Comparison of ENCODE assay signal across 11 mouse cellular contexts in genomic region chr16:35588731-35589151, GRCm38 (mm10). TPM values are rescaled to one million over a fixed set of nuclear protein-coding genes. Genes with fewer than 3 reads are reported as not detected.
DNase-seq lines count a peak whose midpoint lies in the region; ATAC-seq lines count a peak whose summit lies in the region.
"Had no signal": no experiment of that assay in that cellular context is flagged by ENCODE, and none has a peak within 500 bp of the region (broad histone marks: within the 10 kb centered on the region; RNA-seq: fewer than 3 reads in every experiment).

No protein-coding gene starts in this region.

- intact Hi-C loops in heart, postnatal 25 days (cut with DNase I): no loop called here

- H3K4me3 ChIP-seq in heart, embryonic 16.5 days (ENCODE audit: low read length): 0 out of 2 replicates have a peak overlapping the region, but pooled peaks have one; percentile 9
- peak overlapping the region; percentile 4; the same call in 1 of the 2 replicates for H3K4me3 ChIP-seq in forebrain, embryonic 12.5 days (replicated peaks)
- H3K4me3 ChIP-seq in limb, embryonic 11.5 days (ENCODE audit: low read depth, low read length): no peak overlapping the region

- DNase-seq in heart, postnatal 25 days (ENCODE audit: low spot score): no peak
- peak; percentile 33 for DNase-seq in limb, embryonic 11.5 days (ENCODE audit: low spot score)
- DNase-seq in retina, embryonic 14.5 days (ENCODE audit: low spot score): peak; percentile 35
- no peak for DNase-seq in layer of hippocampus, adult 8-10 months (ENCODE audit: low spot score in 2 of 2)
- no peak for DNase-seq in kidney, adult 9 months
- no peak for DNase-seq in urinary bladder, postnatal 25 days (ENCODE audit: low spot score)
- DNase-seq: adrenal gland, postnatal 36 days; liver had no signal

- H3K4me2 ChIP-seq in heart, embryonic 16.5 days (ENCODE audit: low read depth, low read length): peak overlapping the region; percentile 19; the same call in 1 of the 2 replicates
- H3K4me2 ChIP-seq in forebrain, embryonic 12.5 days: peak overlapping the region; percentile 50
- H3K4me2 ChIP-seq in limb, embryonic 11.5 days (ENCODE audit: low read depth, severe bottlenecking): peak overlapping the region; percentile 13; the same call in 1 of the 2 replicates

- peaks cover 21% of the 10 kb centered on the region for H3K27me3 ChIP-seq in heart, embryonic 16.5 days (ENCODE audit: control insufficient read depth, insufficient read depth, low read length)
- no peaks in the 10 kb centered on the region for H3K27me3 ChIP-seq in forebrain, embryonic 12.5 days
- H3K27me3 ChIP-seq in limb, embryonic 11.5 days (ENCODE audit: control insufficient read depth, insufficient read depth, low read length): no peaks in the 10 kb centered on the region
- H3K27me3 ChIP-seq: embryonic facial prominence, embryonic 15.5 days had no signal

- WGBS in heart, embryonic 16.5 days: 18% methylated on average over 18 of the region's 18 CpGs
- WGBS in forebrain, embryonic 12.5 days: 2% methylated on average over 18 of the region's 18 CpGs
- 17% methylated on average over 18 of the region's 18 CpGs for WGBS in limb, embryonic 11.5 days

- H3K36me3 ChIP-seq in heart, embryonic 16.5 days (ENCODE audit: control insufficient read depth, insufficient read depth): no peaks in the 10 kb centered on the region
- H3K36me3 ChIP-seq in forebrain, embryonic 12.5 days (replicated peaks): 0 out of 2 replicates have a peak, but pooled peaks cover 4% of the 10 kb centered on the region
- no peaks in the 10 kb centered on the region for H3K36me3 ChIP-seq in limb, embryonic 11.5 days (ENCODE audit: control insufficient read depth, insufficient read depth, low read length)
- H3K36me3 ChIP-seq: embryonic facial prominence, embryonic 15.5 days had no signal

- peaks cover 5% of the 10 kb centered on the region for H3K9me3 ChIP-seq in heart, embryonic 16.5 days (replicated peaks; ENCODE audit: control insufficient read depth, low read length)
- H3K9me3 ChIP-seq in forebrain, embryonic 12.5 days: 0 out of 2 replicates have a peak, but pooled peaks cover 2% of the 10 kb centered on the region
- no peaks in the 10 kb centered on the region for H3K9me3 ChIP-seq in limb, embryonic 11.5 days (ENCODE audit: control insufficient read depth, low read length)
- H3K9me3 ChIP-seq: embryonic facial prominence, embryonic 15.5 days had no signal

- H3K4me1 ChIP-seq in heart, embryonic 16.5 days (ENCODE audit: control insufficient read depth, insufficient read depth, low read length): peaks cover 13% of the 10 kb centered on the region
- H3K4me1 ChIP-seq in forebrain, embryonic 12.5 days: peaks cover 89% of the 10 kb centered on the region
- H3K4me1 ChIP-seq in limb, embryonic 11.5 days (ENCODE audit: control insufficient read depth, insufficient read depth, low read length): peaks cover 29% of the 10 kb centered on the region

- no peak overlapping the region for H3K27ac ChIP-seq in heart, embryonic 16.5 days (ENCODE audit: low read length)
- H3K27ac ChIP-seq in forebrain, embryonic 12.5 days: peak overlapping the region; percentile 97
- H3K27ac ChIP-seq in limb, embryonic 11.5 days (replicated peaks; ENCODE audit: low read depth, low read length): no peak overlapping the region
- H3K27ac ChIP-seq: embryonic facial prominence, embryonic 15.5 days had no signal

- ATAC-seq in heart, embryonic 16.5 days (replicated peaks; ENCODE audit: extremely low read depth, insufficient read depth, low FRiP score): no peak
- ATAC-seq in forebrain, embryonic 12.5 days (ENCODE audit: low FRiP score): peak; percentile 42
- no peak for ATAC-seq in limb, embryonic 11.5 days (ENCODE audit: insufficient number of reproducible peaks, low FRiP score, low TSS enrichment, low read depth)

- H3K9ac ChIP-seq in heart, embryonic 16.5 days (ENCODE audit: low read length): no peak overlapping the region
- H3K9ac ChIP-seq in forebrain, embryonic 12.5 days: 0 out of 2 replicates have a peak overlapping the region, but pooled peaks have one; percentile 17
- H3K9ac ChIP-seq in limb, embryonic 11.5 days (ENCODE audit: low read length): no peak overlapping the region
- H3K9ac ChIP-seq: embryonic facial prominence, embryonic 15.5 days had no signal

RNA-seq across cellular contexts. Expression of gene Sema5b, which starts 47.8 kb away (rescaled TPM):
- 1.2 and 3.1 TPM in 2 replicates for polyA plus RNA-seq in heart, embryonic 16.5 days (2015; fragmentation: Nextera tagmentation; extraction: Ambion mirVana)
- 1 to 10 TPM in 1 of 2 experiments, under 1 TPM in 1; 0.91 to 1.1 TPM for total RNA-seq in heart, postnatal 25 days (2021)
- polyA plus RNA-seq in forebrain, embryonic 12.5 days (2016; fragmentation: Nextera tagmentation; extraction: Ambion mirVana): 55.7 and 59.5 TPM in 2 replicates
- 2.2 and 2.6 TPM in 2 replicates for polyA plus RNA-seq in limb, embryonic 11.5 days (2014; fragmentation: Nextera tagmentation; extraction: Ambion mirVana)
- 10 to 100 TPM; 10.6 to 18.1 (median 14.0) TPM for total RNA-seq in layer of hippocampus, adult 8-10 months (2022)

Comparison
In these comparisons a context has a peak if more than half of its experiments do, and no peak if none do; other contexts are left out.
1. DNase-seq: peak in limb, embryonic 11.5 days (single experiment) and retina, embryonic 14.5 days (single experiment); none in heart, postnatal 25 days (single experiment), layer of hippocampus, adult 8-10 months (0 of 2), kidney, adult 9 months (single experiment) and urinary bladder, postnatal 25 days (single experiment).
2. RNA of gene Sema5b, which starts 47.8 kb away (polyA plus RNA-seq): 55.7 to 59.5 TPM in forebrain, embryonic 12.5 days; 1.2 to 3.1 TPM in heart, embryonic 16.5 days and 2.2 to 2.6 TPM in limb, embryonic 11.5 days; every median in the first group is over 10 times any median in the second.
3. Peak in every context shown above with its lines, with median percentiles within 50 percentile points of each other: H3K4me2 ChIP-seq.